Mouse (Mus musculus) v-Abl transformed pro-B cells (cell line): ENCODE measurements around the gene Enkd1.

Experiments
- in situ Hi-C, 2 experiments: fragments of 400-800 bp; cut with MboI; formaldehyde crosslinking; loops; one replicate each; pipeline ENCODE4 v1.15.1; 2025; ENCODE audit not compliant: unreplicated experiment in 2 of 2

The Enkd1 gene

GRCm38 (mm10) chr8:105702731-105703415 lies 5.1 kb downstream of the Enkd1 start:
- in situ Hi-C loops: no loop called here

- in situ Hi-C loops: no loop called here
These were observed 6.0 kb downstream of the Enkd1 start for GRCm38 (mm10) chr8:105702001-105702401.

DNA sequence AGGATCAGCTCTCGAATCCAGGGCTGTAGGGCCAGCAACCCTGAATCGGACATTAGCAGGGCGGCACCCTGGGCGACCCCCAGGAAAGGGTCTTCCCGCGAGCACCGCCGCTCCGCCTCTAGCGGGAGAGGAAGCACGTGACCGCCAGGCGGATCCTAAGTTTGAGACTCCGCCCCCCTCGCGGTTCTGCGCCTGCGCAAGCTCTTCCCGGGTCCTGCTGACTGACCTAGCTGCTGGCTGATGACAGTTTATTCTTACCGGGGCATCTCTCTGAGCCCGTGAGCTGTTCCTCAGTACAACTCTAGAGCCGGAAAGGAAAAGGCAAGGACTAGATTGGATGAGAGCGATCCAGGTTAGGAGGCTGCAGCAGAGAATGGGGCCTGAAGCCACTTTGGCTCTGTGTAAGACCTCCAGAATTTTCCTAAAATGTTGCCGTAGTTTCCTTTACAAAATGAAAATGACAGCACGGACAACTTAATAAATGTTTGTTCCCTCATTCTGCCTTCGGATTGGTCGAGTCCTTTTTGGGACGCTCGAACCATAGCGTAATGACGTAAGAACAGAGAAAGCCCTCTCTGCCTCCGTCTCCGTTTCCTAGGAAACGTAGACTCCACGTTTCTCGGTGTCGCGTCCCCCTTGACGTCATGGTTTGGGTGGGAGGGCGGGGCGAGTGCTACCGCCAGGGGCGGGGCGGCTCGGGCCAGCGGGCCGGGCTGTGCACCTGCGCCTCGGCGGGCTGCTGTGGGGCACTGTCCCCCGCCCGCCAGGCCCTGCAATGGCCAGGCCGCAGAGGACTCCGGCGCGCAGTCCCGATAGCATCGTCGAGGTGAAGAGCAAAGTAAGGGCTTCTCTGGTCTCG lies 6.8 kb downstream of the Enkd1 start, which contains the start of the genes Acd and Pard6a:
TSS of gene Acd (minus strand) at position 137 of the 859 bp plus-strand sequence.
TSS of gene Pard6a (plus strand) at position 183 of the 859 bp plus-strand sequence.
- in situ Hi-C loops: no loop called here

GRCm38 (mm10) chr8:105700566-105700965 lies 7.4 kb downstream of the Enkd1 start:
- in situ Hi-C loops: no loop called here

GRCm38 (mm10) chr8:105699488-105700215 lies 8.4 kb downstream of the Enkd1 start:
- in situ Hi-C loops: no loop called here

DNA sequence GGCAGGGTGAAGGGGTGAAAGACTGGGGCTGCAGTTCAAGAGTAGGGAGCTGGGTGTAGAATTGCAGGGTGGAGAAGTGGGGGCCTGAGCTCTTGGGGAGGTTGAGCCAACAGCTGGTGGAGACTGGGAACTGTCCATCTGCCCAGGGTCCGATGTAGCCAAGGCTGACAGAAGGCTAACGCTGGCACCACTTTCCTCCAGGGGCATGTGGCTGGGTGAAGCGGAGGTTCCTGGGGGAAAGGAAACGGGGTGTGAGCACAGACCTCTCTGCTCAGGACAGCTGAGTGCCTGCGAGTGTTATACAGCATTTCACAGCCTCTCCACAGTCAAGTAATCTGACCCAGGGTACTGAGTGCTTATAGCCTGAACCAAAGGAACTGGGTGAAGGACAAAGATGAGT lies 9.3 kb downstream of the Enkd1 start:
- in situ Hi-C loops: no loop called here

DNA sequence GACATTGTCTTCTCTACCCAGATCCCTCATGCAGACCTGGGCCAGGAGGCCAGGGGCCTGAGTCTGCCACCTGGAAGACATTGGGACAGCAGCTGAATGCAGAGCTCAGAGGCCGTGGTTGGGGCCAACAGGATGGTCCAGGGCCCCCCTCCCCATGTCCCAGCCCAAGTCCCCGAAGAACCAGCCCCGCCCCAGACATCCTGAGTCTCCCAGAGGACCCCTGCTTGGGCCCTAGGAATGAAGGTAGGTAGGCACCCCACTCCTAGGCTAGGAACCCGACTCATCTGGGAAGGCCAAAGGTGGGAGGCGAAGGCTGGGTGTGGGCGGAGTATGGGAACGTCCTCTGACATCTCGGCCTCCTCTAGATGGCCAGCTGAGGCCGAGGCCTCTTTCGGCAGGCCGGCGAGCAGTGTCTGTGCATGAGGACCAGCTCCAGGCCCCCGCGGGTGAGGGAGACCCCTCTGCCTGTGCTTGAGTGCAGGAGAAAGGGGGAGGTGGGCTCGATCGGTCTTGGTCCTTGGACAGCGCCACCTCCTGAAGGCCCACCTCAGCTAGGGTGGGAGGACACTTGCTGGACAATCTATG lies 10.7 kb downstream of the Enkd1 start:
- in situ Hi-C loops: no loop called here

DNA sequence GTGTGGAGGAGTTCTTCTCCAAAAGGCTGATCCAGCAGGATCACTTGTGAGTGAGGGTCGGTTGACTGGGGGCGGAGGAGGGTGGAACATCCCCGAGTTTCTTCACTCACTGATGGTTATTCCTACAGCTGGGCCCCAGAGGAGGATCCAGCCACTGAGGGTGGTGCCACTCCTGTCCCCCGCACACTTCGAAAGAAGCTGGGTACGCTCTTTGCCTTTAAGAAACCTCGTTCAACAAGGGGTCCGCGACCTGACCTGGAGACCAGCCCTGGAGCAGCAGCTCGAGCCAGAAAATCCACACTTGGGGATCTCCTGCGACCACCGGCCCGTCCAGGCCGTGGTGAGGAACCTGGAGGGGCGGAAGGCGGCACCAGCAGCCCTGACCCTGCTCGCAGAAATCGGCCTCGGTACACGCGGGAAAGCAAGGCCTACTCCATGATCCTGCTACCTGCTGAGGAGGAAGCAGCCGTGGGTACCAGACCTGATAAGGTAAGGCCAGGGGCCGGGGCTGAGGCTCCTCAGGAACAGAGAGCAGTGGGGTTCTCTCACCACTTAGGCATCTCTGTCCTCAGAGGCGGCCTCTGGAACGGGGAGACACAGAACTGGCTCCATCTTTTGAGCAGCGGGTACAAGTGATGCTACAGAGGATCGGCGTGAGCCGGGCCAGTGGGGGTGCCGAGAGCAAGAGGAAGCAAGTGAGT lies 12.8 kb downstream of the Enkd1 start:
- in situ Hi-C loops: no loop called here

DNA sequence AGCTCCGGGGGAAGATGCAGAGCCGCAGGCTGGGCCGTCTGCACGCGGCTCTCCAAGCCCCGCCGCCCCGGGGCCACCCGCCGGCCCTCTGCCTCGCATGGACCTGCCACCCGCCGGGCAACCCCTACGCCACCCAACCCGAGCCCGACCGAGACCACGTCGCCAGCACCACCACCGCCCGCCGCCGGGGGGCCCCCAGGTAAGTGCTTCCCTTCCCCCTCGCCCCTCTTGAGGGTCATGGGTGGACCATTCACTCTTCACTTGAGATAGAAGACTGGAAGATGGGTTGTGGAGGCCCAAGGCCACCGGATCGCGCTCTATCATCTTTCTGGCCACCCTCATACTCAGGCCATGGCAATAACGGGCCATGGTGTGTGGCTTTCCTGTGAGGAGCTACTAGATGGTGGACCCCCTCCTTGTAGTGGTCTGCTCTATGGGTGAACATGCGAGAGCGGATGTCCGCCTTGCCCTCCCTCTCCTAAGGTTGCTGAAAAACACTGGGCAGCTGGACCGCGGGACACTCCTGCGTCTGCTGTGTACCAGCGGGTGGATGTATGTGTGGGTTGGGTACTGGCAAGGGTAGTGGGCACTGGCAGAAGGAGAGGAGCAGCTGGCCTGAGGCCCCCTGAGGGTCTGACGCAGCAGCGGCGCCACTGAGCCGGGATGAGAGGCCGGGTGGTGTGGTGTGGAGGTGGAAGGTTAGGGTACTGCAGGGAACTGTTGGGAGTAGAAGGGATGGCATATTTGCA lies 13.8 kb downstream of the Enkd1 start:
- in situ Hi-C loops: no loop called here

DNA sequence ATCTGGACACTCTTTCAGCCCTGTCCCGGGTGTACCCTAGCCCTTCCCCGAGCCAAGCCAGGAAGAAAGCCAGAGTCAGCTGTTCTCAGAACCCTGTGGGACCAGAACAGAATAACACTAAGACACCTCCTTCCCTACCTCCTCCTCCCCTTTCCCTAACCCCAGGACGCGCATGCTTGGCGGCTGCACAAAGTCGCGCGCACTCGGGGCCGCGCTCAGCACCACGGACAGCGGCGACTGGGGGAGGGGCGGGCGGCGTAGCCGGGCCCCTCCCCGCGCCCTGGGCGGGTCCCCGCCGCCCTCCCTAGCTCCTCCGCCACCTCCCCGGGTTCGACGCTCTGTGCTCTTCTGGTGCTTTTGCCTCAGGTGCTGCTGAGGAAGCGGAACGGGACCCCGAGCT lies 14.4 kb downstream of the Enkd1 start:
- in situ Hi-C loops: no loop called here

- in situ Hi-C loops: no loop called here
These were observed 15.4 kb downstream of the Enkd1 start for GRCm38 (mm10) chr8:105692449-105693182.

GRCm38 (mm10) chr8:105690978-105691377 lies 17.0 kb downstream of the Enkd1 start:
- in situ Hi-C loops: no loop called here

DNA sequence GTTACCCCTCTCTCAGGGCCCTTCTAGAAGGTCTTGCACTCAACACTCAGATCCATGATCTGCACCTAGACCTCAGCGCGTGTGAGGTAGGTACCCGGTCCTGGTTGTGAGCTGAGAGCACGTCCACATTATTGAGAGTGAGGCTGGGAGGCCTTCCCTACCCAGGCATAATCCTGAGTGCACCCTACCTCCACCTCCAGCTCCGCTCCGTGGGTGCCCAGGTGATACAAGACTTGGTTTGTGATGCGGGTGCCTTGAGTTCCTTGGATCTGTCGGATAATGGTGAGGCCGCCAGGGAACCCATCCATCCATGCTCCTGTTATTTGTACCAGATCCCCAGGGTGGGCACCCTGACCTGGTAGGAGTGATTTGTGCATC lies 18.0 kb downstream of the Enkd1 start:
- in situ Hi-C loops: loop anchor here (5.0 kb wide), 3 partner anchors 53 to 93 kb away; partner anchors contain the start of genes Agrp (in 1 of the 2), Ctcf (in 1 of the 2) and Ripor1 (in 1 of the 2)

- in situ Hi-C loops: loop anchor here (5.0 kb wide), 3 partner anchors 52 to 92 kb away; partner anchors contain the start of genes Agrp (in 1 of the 2), Ctcf (in 1 of the 2) and Ripor1 (in 1 of the 2)
These were observed 18.6 kb downstream of the Enkd1 start for GRCm38 (mm10) chr8:105689256-105689982.

GRCm38 (mm10) chr8:105688242-105688752 lies 19.7 kb downstream of the Enkd1 start:
- in situ Hi-C loops: loop anchor here (5.0 kb wide), 3 partner anchors 51 to 91 kb away; partner anchors contain the start of genes Agrp (in 1 of the 2), Ctcf (in 1 of the 2) and Ripor1 (in 1 of the 2)

DNA sequence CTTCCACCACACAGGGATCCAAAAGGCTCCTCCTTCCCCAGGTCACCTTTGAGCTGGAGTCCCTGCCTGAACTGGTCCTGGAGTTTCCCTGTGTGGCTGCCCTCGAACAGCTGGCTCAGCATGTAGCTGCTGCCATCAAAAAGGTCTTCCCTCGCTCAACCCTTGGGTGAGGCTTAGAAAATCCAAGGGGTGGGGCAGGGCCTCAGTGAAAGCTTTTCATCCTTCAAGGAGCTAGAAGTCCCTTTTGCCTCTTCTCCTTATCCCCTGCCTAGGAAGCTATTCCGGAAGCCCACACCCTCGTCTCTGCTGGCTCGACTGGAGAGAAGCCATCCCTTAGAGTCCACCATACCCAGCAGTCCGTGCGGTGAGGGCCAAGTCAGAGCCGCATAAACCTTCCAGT lies 20.5 kb downstream of the Enkd1 start:
- in situ Hi-C loops: loop anchor here (5.0 kb wide), 3 partner anchors 50 to 90 kb away; partner anchors contain the start of genes Agrp (in 1 of the 2), Ctcf (in 1 of the 2) and Ripor1 (in 1 of the 2)

GRCm38 (mm10) chr8:105686551-105686950 lies 21.5 kb downstream of the Enkd1 start:
- in situ Hi-C loops: loop anchor here (5.0 kb wide), 3 partner anchors 49 to 89 kb away; partner anchors contain the start of genes Agrp (in 1 of the 2), Ctcf (in 1 of the 2) and Ripor1 (in 1 of the 2)
